Mouse (Mus musculus): ENCODE data around the gene Pex11b. TPM values are rescaled to one million over a fixed set of nuclear protein-coding genes. Genes with fewer than 3 reads are reported as not detected.
"Not testable (repeated sequence)": the region's sequence is repeated elsewhere in the genome, so short reads cannot be mapped to it uniquely, and the experiment has no call there.

The Pex11b gene
- polyA plus RNA-seq, 1 experiment = 61.4 TPM

- DNase-seq (ENCODE audit: extremely low spot score in 1 of 2, low spot score in 1 of 2) = no peak
These were observed 36.3 kb downstream of the Pex11b start for GRCm38 (mm10) chr3:96671519-96671918.

GRCm38 (mm10) chr3:96673514-96673913 is 38.3 kb downstream of the Pex11b start:
- DNase-seq (ENCODE audit: extremely low spot score in 1 of 2, low spot score in 1 of 2) = no peak

DNA sequence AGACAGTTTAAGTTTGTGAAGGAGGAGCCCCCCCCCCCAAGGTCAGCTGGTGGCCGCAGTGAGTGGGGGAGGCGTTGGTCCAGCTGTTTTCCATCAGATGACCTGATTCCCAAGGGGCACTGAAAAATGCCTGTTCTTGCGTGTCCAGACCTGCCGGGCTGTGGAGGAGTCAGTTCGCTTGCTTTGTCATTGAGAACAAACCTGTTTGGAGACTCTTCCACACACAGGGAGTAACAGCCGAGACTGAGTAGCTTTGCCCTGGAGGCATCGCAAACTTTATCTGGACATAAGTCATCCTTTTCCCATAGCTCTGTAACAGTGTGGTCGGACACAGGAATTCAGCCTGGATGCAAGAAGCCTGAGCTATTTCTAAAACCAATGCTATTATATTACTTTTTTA is 39.3 kb downstream of the Pex11b start:
- no peak for DNase-seq (ENCODE audit: extremely low spot score in 1 of 2, low spot score in 1 of 2)

DNA sequence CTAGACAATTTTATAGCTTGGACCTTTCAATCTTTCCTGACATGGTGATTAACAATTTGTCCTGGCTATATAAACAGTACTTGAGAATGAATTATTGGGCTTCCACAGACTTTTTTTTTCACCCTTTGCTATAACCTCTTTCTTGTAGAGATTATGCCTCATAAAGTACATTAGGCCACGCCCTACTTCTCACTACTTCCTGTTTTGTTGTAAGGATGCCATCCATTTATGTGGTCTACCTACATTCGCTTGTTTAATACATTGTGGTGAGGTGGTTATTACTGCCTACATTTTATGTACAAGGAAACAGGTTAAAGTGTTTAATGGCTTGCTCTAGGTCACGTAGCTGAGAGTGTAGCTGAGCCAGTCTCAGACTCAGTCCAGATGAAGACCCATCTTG is 40.0 kb downstream of the Pex11b start:
- DNase-seq (ENCODE audit: extremely low spot score in 1 of 2, low spot score in 1 of 2) = no peak

- DNase-seq (ENCODE audit: extremely low spot score in 1 of 2, low spot score in 1 of 2) = no peak
These were observed 40.5 kb downstream of the Pex11b start for GRCm38 (mm10) chr3:96675690-96676089.

GRCm38 (mm10) chr3:96678456-96678855 is 43.3 kb downstream of the Pex11b start:
- DNase-seq (ENCODE audit: extremely low spot score in 1 of 2, low spot score in 1 of 2) = no peak

DNA sequence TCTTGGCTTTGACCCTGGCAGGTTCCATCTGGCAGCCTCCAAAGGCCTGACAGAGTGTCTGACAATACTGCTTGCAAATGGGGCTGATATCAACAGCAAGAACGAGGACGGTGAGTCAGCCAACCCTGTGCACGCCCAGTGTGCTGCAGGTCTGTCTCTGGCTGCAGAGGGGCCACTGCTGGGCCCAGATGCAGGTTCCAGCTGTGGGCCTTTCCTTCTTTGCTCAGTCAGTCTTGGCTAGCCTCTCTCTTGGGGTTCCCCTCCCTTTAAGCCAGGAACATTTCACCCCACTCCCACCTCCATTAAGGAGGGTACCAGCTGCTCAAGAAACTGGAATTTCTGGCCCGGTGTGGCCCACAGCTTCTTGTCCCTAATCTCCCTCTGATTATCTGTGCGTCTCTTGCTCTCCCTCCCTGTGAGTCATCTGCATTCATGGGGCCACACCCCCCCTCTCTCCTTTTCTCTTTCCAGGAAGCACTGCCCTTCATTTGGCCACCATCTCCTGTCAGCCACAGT is 44.0 kb downstream of the Pex11b start:
- no peak for DNase-seq (ENCODE audit: extremely low spot score in 1 of 2, low spot score in 1 of 2)

- DNase-seq (ENCODE audit: extremely low spot score in 1 of 2, low spot score in 1 of 2) = no peak
These were observed 45.2 kb downstream of the Pex11b start for GRCm38 (mm10) chr3:96680269-96680956.

DNA sequence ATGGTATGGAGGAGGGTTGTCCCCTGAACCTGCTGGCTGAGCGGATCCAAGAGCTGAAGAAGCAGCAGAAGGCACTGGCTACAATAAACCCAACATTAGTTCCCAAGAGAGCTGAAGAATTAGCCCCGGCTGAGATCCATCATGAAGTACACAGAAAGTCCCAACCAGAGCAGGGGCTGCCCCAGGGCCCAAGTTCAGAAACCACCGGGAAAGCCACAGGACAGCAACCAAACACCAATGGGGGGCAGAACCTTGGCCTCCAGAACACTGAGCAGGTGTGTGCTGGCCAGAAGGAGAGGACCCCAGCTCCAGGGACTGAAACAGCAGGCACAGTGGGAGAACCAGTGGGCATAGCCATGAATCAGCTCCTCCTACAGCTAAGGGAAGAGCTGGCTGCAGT is 48.3 kb downstream of the Pex11b start:
- DNase-seq (ENCODE audit: extremely low spot score in 1 of 2, low spot score in 1 of 2) = no peak

DNA sequence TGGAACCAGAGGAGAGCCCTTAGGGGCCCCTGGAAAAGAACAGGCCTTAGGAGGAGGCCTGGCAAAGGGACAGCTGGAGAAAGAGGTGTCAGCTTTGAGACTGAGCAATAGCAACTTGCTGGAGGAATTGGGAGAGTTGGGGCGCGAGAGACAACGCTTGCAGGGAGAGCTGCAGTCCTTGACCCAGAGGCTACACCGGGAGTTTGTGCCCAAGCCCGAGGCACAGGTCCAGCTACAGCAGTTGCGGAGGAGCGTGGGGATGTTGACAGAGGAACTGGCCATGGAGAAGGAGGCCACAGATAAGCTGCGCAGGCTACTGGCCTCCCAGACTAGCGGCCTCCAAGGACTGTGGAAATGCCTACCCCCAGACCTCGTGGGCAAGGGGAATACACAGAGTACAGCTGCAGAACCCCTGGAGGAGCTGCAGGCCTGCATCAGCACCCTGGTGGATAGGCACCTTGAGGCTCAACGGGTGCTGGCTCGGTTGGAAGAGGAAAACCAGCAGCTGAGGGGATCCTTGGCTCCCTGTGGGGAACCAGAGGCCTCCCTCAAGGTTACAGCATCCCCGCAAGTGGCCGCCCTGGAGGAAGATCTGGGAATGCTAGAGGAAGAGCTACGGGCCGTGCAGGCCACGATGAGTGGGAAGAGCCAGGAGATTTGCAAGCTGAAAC is 49.1 kb downstream of the Pex11b start:
- no peak for DNase-seq (ENCODE audit: extremely low spot score in 1 of 2, low spot score in 1 of 2)

DNA sequence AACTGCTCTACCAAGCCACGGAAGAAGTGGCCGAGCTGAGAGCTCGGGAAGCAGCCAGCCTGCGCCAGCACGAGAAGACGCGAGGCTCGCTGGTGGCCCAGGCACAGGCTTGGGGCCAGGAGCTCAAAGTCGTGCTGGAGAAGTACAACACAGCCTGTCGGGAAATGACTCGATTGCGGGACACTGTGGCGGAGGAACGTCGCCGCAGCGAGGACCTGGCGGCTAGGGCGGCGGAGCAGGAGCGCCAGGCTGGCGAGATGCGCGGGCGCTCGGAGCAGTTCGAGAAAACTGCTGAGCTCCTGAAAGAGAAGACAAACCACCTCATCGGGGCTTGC is 49.6 kb downstream of the Pex11b start:
- DNase-seq (ENCODE audit: extremely low spot score in 1 of 2, low spot score in 1 of 2) = no peak

GRCm38 (mm10) chr3:96686057-96686456 is 50.9 kb downstream of the Pex11b start:
- DNase-seq (ENCODE audit: extremely low spot score in 1 of 2, low spot score in 1 of 2) = not testable (repeated sequence)

DNA sequence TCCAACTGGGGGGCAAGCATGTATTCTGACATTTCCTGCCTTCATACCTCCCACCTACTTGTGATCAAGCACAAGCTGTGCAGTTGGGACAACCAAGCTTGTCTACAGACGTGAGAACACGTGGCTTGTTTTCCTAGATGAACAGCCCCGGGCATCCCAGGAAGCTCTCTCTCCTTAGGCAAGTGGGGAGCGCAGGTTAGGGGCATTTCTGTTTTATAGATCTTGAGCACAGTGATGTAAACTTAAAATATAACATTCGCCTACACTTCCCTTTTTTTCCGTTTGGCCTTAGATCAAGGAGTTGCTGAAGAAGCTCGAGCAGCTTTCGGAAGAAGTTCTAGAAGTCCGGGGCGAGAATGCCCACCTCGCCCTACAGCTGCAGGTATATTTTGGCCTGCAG is 53.7 kb downstream of the Pex11b start:
- DNase-seq (ENCODE audit: extremely low spot score in 1 of 2, low spot score in 1 of 2) = no peak

DNA sequence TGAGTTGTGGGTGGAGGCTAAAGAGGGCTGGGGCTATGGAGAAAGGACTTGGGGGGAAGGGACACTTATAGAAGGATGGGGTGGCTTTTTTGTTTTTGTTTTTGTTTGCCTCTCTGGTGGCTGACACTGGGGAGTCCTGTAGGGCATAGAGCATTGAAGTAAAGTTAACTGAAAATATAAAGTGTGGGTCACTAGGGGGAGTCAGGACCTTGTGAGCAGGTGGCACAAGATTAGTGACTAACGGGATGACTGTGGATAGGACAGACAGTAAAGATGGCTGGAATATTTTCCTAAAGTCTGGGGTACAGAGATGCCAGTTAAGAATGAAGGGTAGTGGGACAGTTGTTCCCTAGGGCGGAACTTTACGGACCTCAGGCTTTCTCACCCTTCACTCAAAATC is 55.1 kb downstream of the Pex11b start:
- no peak for DNase-seq (ENCODE audit: extremely low spot score in 1 of 2, low spot score in 1 of 2)

DNA sequence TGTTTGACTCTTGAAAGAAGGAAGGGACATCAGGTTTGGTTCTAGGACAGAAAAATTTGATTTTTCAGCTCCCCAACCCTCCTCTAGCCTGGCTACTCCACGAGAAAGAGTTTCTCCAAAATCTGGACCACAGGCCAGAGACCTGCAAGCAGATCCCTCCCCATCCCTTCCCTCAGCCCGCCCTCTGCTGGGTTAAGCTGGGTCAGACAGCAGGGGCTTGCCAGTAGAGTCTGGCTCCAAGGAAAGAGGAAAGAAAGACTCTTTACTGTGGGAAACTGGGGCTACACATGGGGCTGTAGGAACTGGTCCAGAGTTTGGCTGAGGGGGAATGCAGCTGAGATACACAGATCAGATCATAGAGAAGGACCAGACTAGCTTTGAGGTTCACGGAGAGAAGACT is 57.3 kb downstream of the Pex11b start:
- no peak for DNase-seq (ENCODE audit: extremely low spot score in 1 of 2, low spot score in 1 of 2)

DNA sequence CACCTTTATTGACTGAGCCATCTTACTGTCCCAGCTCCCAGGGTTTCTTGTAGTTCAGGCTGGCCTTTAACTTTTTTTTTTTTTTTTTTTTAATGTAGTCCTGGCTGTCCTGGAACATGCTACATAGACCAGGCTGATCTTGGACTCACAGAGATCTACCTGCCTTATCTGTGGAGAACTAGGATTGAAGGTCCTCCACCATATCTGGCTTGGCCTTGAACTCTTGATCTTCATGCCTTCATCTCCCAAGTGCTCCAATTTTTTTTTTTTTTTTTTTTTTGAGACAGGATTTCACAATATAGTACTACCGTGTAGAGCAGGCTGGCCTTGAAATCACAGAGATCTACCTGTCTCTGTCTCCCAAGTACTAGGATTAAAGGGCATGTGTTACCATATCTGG is 58.4 kb downstream of the Pex11b start:
- DNase-seq (ENCODE audit: extremely low spot score in 1 of 2, low spot score in 1 of 2) = no peak

Other genes starting within 250 kb of the Pex11b start
- gene BC107364, start 183.1 kb upstream of the Pex11b start, polyA plus RNA-seq (2012; rRNA removed) = not detected in 2 replicates
- 0.60 and 1.1 TPM in 2 replicates for gene Hfe2, start 110.2 kb upstream of the Pex11b start, polyA plus RNA-seq (2012; rRNA removed)
- gene Txnip, start 77.4 kb upstream of the Pex11b start, polyA plus RNA-seq (2012; rRNA removed) = 27.5 and 27.7 TPM in 2 replicates
- not detected in 2 replicates for gene Gm16253, start 58.4 kb upstream of the Pex11b start, polyA plus RNA-seq (2012; rRNA removed)
- gene Polr3gl, start 41.2 kb upstream of the Pex11b start, polyA plus RNA-seq (2012; rRNA removed) = 67.3 and 84.3 TPM in 2 replicates
- 50.2 and 57.4 TPM in 2 replicates for gene Ankrd34a, start 38.7 kb upstream of the Pex11b start, polyA plus RNA-seq (2012; rRNA removed)
- 30.3 and 30.7 TPM in 2 replicates for gene Lix1l, start 34.2 kb upstream of the Pex11b start, polyA plus RNA-seq (2012; rRNA removed)
- 37.4 and 40.3 TPM in 2 replicates for gene Rbm8a, start 5.4 kb upstream of the Pex11b start, polyA plus RNA-seq (2012; rRNA removed)
- 0.10 and 0.11 TPM in 2 replicates for gene Gm42957, start 98 bp downstream of the Pex11b start, polyA plus RNA-seq (2012; rRNA removed)
- gene Itga10, start 10.2 kb downstream of the Pex11b start, polyA plus RNA-seq (2012; rRNA removed) = 2.9 and 3.2 TPM in 2 replicates
- 5.9 and 9.8 TPM in 2 replicates for gene Ankrd35, start 34.8 kb downstream of the Pex11b start, polyA plus RNA-seq (2012; rRNA removed)
- gene Pias3, start 61.0 kb downstream of the Pex11b start, polyA plus RNA-seq (2012; rRNA removed) = 25.2 and 25.8 TPM in 2 replicates
- 10.2 and 10.5 TPM in 2 replicates for gene Nudt17, start 73.2 kb downstream of the Pex11b start, polyA plus RNA-seq (2012; rRNA removed)
- 34.2 and 34.4 TPM in 2 replicates for gene Polr3c, start 92.3 kb downstream of the Pex11b start, polyA plus RNA-seq (2012; rRNA removed)
- 46.0 and 49.0 TPM in 2 replicates for gene Rnf115, start 92.3 kb downstream of the Pex11b start, polyA plus RNA-seq (2012; rRNA removed)
- 0.32 and 0.36 TPM in 2 replicates for gene Pdzk1, start 193.9 kb downstream of the Pex11b start, polyA plus RNA-seq (2012; rRNA removed)
- gene Cd160, start 194.0 kb downstream of the Pex11b start, polyA plus RNA-seq (2012; rRNA removed) = 0.06 TPM in 1 of 2 replicates, not detected in the other

Data from frontal cortex, adult 2 months (tissue).